Mouse (Mus musculus) CH12.LX (cell line): ENCODE results near the gene B3galt2. TPM values are rescaled to one million over a fixed set of nuclear protein-coding genes. Genes with fewer than 3 reads are reported as not detected.

Source experiments
- DNase-seq: peaks from one replicate; pipeline ENCODE4 v3.0.0-alpha.2; 2013; ENCODE audit errors: extremely low read depth
- H3K27ac ChIP-seq: 2 replicates; pipeline ENCODE4 v1.5.1; 2012; ENCODE audit warnings: low read depth, mild to moderate bottlenecking, control low read depth, moderate library complexity; ENCODE audit not compliant: insufficient read depth
- H3K27me3 ChIP-seq: replicated peaks from 2 replicates; pipeline ENCODE3; 2012; ENCODE audit warnings: inconsistent platforms
- H3K36me3 ChIP-seq, 2 experiments: replicated peaks in 1 of 2; 2 replicates each; pipeline versions ENCODE3 to v1.6.1; 2012; ENCODE audit warnings: inconsistent platforms in 1 of 2, low read length in 1 of 2, mild to moderate bottlenecking in 1 of 2, mixed read lengths in 1 of 2, moderate library complexity in 1 of 2; ENCODE audit not compliant: control insufficient read depth in 1 of 2, insufficient read depth in 1 of 2
- H3K4me1 ChIP-seq, 2 experiments: 2 replicates each; pipeline ENCODE4 v1.6.1; 2012; ENCODE audit warnings: inconsistent platforms in 1 of 2, moderate library complexity in 1 of 2; ENCODE audit not compliant: insufficient read depth in 2 of 2, control insufficient read depth in 1 of 2
- H3K4me2 ChIP-seq: 2 replicates; pipeline ENCODE4 v1.6.1; 2012; ENCODE audit warnings: low read depth, mild to moderate bottlenecking, control low read depth; ENCODE audit not compliant: poor library complexity, insufficient read depth, severe bottlenecking
- H3K4me3 ChIP-seq, 3 experiments: fragments of 150-350 bp in 1 of 3; sonication (generic) in 1 of 3; replicated peaks in 1 of 3; 2 replicates each; pipeline versions ENCODE3 to v1.5.1; 2011 to 2012; ENCODE audit warnings: low read depth in 2 of 3, low read length in 2 of 3, mild to moderate bottlenecking in 2 of 3, moderate library complexity in 2 of 3, control low read depth in 1 of 3, improper control_type of control experiment in 1 of 3, inconsistent platforms in 1 of 3, mixed read lengths in 1 of 3; ENCODE audit not compliant: poor library complexity in 1 of 3
- H3K79me2 ChIP-seq: replicated peaks from 2 replicates; pipeline ENCODE4 v1.6.1; 2012; ENCODE audit warnings: mild to moderate bottlenecking, moderate library complexity; ENCODE audit not compliant: control insufficient read depth, poor library complexity, insufficient read depth, severe bottlenecking; ENCODE audit errors: extremely low read depth
- H3K9ac ChIP-seq: 2 replicates; pipeline ENCODE4 v1.6.1; 2012; ENCODE audit warnings: low read depth, mild to moderate bottlenecking, control low read depth, moderate library complexity; ENCODE audit not compliant: insufficient read depth
- H3K9me3 ChIP-seq: replicated peaks from 2 replicates; pipeline ENCODE3; 2012; ENCODE audit warnings: low read length, inconsistent platforms, mixed read lengths
- BHLHE40 ChIP-seq: IDR thresholded peaks from 2 replicates; pipeline ENCODE4 v1.6.1; 2011; ENCODE audit warnings: mild to moderate bottlenecking, low read depth, low read length, improper control_type of control experiment
- CHD1 ChIP-seq: IDR thresholded peaks from 2 replicates; pipeline ENCODE4 v1.6.1; 2012; ENCODE audit warnings: low read depth, low read length, improper control_type of control experiment, inconsistent platforms
- ELF1 ChIP-seq: IDR thresholded peaks from 2 replicates; pipeline ENCODE4 v1.6.1; 2014; ENCODE audit warnings: low read depth, mild to moderate bottlenecking, inconsistent platforms, low read length, improper control_type of control experiment
- EP300 ChIP-seq: IDR thresholded peaks from 2 replicates; pipeline ENCODE4 v1.6.1; 2011; ENCODE audit warnings: low read length, improper control_type of control experiment
- ETS1 ChIP-seq: conservative IDR thresholded peaks from 2 replicates; pipeline ENCODE4 v1.6.1; 2012; ENCODE audit warnings: low read depth, mild to moderate bottlenecking, inconsistent platforms, low read length, improper control_type of control experiment, moderate library complexity
- GABPA ChIP-seq: IDR thresholded peaks from 2 replicates; pipeline ENCODE4 v1.6.1; 2012; ENCODE audit warnings: low read depth, low read length, improper control_type of control experiment, inconsistent platforms; ENCODE audit not compliant: insufficient replicate concordance
- HCFC1 ChIP-seq: IDR thresholded peaks from 2 replicates; pipeline ENCODE4 v1.6.1; 2012; ENCODE audit warnings: low read depth, mild to moderate bottlenecking, inconsistent platforms, low read length, improper control_type of control experiment
- JUN ChIP-seq: IDR thresholded peaks from 2 replicates; pipeline ENCODE4 v1.6.1; 2011; ENCODE audit warnings: low read depth, mild to moderate bottlenecking, low read length, improper control_type of control experiment, moderate library complexity; ENCODE audit not compliant: insufficient read depth
- JUND ChIP-seq: conservative IDR thresholded peaks from 2 replicates; pipeline ENCODE4 v1.6.1; 2011; ENCODE audit warnings: low read depth, low read length, improper control_type of control experiment
- KAT2A ChIP-seq: IDR thresholded peaks from 2 replicates; pipeline ENCODE4 v1.6.1; 2012; ENCODE audit warnings: low read length, improper control_type of control experiment, inconsistent platforms; ENCODE audit not compliant: insufficient replicate concordance
- MAFK ChIP-seq: IDR thresholded peaks from 2 replicates; pipeline ENCODE4 v1.6.1; 2011; ENCODE audit warnings: low read length, improper control_type of control experiment; ENCODE audit not compliant: insufficient replicate concordance
- MAZ ChIP-seq: IDR thresholded peaks from 2 replicates; pipeline ENCODE4 v1.6.1; 2012; ENCODE audit warnings: low read depth, mild to moderate bottlenecking, inconsistent platforms, low read length, improper control_type of control experiment, moderate library complexity
- MEF2A ChIP-seq: IDR thresholded peaks from 2 replicates; pipeline ENCODE4 v1.6.1; 2014; ENCODE audit warnings: low read depth, mild to moderate bottlenecking, inconsistent platforms, low read length, improper control_type of control experiment, borderline replicate concordance
- MXI1 ChIP-seq: IDR thresholded peaks from 2 replicates; pipeline ENCODE4 v1.6.1; 2011; ENCODE audit warnings: mild to moderate bottlenecking, low read depth, low read length, improper control_type of control experiment
- MYC ChIP-seq: IDR thresholded peaks from 2 replicates; pipeline ENCODE4 v1.6.1; 2011; ENCODE audit warnings: low read depth, mild to moderate bottlenecking, improper control_type of control experiment, low read length
- NELFE ChIP-seq: IDR thresholded peaks from 2 replicates; pipeline ENCODE4 v1.6.1; 2011; ENCODE audit warnings: low read depth, low read length, improper control_type of control experiment
- NRF1 ChIP-seq: IDR thresholded peaks from 2 replicates; pipeline ENCODE4 v1.6.1; 2014; ENCODE audit warnings: low read depth, mild to moderate bottlenecking, inconsistent platforms, low read length, improper control_type of control experiment, moderate library complexity
- PAX5 ChIP-seq: IDR thresholded peaks from 2 replicates; pipeline ENCODE4 v1.6.1; 2012; ENCODE audit warnings: low read length, inconsistent platforms, mixed read lengths
- POLR2A ChIP-seq: IDR thresholded peaks from 2 replicates; pipeline ENCODE4 v1.6.1; 2011; ENCODE audit warnings: low read depth, mild to moderate bottlenecking, improper control_type of control experiment, low read length
- RCOR1 ChIP-seq: conservative IDR thresholded peaks from 2 replicates; pipeline ENCODE4 v1.6.1; 2012; ENCODE audit warnings: low read depth, mild to moderate bottlenecking, inconsistent platforms, low read length, improper control_type of control experiment
- SMC3 ChIP-seq: IDR thresholded peaks from 2 replicates; pipeline ENCODE4 v1.6.1; 2011; ENCODE audit warnings: low read depth, low read length, improper control_type of control experiment
- USF2 ChIP-seq: conservative IDR thresholded peaks from 2 replicates; pipeline ENCODE4 v1.6.1; 2011; ENCODE audit warnings: low read depth, low read length, improper control_type of control experiment
- ZC3H11A ChIP-seq: IDR thresholded peaks from 2 replicates; pipeline ENCODE4 v1.6.1; 2012; ENCODE audit warnings: low read depth, mild to moderate bottlenecking, inconsistent platforms, low read length, improper control_type of control experiment
- ZNF384 ChIP-seq: IDR thresholded peaks from 2 replicates; pipeline ENCODE4 v1.6.1; 2012; ENCODE audit warnings: low read depth, low read length, improper control_type of control experiment, inconsistent platforms
- dilution Hi-C: fragments of 300-500 bp; cut with MboI; formaldehyde crosslinking; loops from 2 replicates; pipeline ENCODE4 v1.14.3; 2020; ENCODE audit warnings: low sequenced_read_pairs; ENCODE audit not compliant: extremely low pct_unique_long_range_greater_than_20kb, extremely low pct_ligation_motif_present
- in situ Hi-C: fragments of 300-500 bp; cut with MboI; formaldehyde crosslinking; loops from 3 replicates; pipeline ENCODE4 v1.14.3; 2019; ENCODE audit warnings: low sequenced_read_pairs, low pct_ligation_motif_present, low pct_unique_long_range_greater_than_20kb, mixed read lengths
- polyA plus RNA-seq: library from polyadenylated mRNA; unstranded; fragments of >175 nt; gene quantifications from 2 replicates; pipeline ENCODE4 v1.2.1, GENCODE M21; 2012; ENCODE audit warnings: low read depth; ENCODE audit not compliant: insufficient read length
- total RNA-seq, 2 experiments: library from RNA; depleted of rRNA; stranded (reverse); fragments of 300-350 nt in 1 of 2; fragments of >200 nt in 1 of 2; gene quantifications; 2 replicates each; pipeline ENCODE4 v1.2.3; 2012 to 2014

Gene B3galt2
- total and polyA plus RNA-seq, 3 experiments, result 0.04 TPM; not detected in 2

DNA sequence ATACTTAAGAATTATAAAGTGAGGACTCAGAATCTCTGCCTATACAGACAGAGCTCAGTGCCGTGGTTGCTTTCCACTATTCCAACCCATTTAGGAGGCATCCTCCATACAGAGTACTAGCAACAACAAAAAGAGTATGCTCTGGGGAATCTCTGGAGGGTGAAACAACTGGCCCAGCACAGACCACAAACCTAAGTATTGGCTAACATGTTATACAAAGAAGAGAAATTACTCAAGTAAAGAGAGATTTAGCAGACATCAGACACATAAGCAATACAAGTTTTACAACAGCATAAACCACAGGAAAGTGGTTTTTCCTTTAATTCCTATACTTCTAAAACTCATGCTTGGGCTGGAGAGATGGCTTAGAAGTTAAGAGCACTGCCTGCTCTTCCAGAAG is 17.8 kb upstream of the B3galt2 start:
- Histone ChIP-seq H3K4me1 (peaks cover 0 to 5% of the 10 kb centered on the region in 2 experiments; a peak in 1 of 4 replicates), H3K9ac (no peak overlapping the region), H3K4me3 (no peak overlapping the region), H3K79me2 (no peaks in the 10 kb centered on the region), H3K27ac (no peak overlapping the region), H3K9me3 (no peaks in the 10 kb centered on the region), H3K36me3 (peaks cover 14 to 38% of the 10 kb centered on the region in 2 experiments), H3K4me2 (no peak overlapping the region), H3K27me3 (no peaks in the 10 kb centered on the region)
- in situ Hi-C loops, result no loop called here
- dilution Hi-C loops, result no loop called here
- no peak for DNase-seq
- TF ChIP-seq POLR2A (no peak), HCFC1 (no peak), MEF2A (no peak)

- Histone ChIP-seq H3K4me3 (no peak overlapping the region), H3K4me2 (no peak overlapping the region), H3K27me3 (no peaks in the 10 kb centered on the region), H3K9me3 (no peaks in the 10 kb centered on the region), H3K9ac (no peak overlapping the region), H3K79me2 (no peaks in the 10 kb centered on the region; the same call in 1 of the 2 replicates), H3K36me3 (peaks cover 8 to 22% of the 10 kb centered on the region in 2 experiments), H3K27ac (no peak overlapping the region), H3K4me1 (peaks cover 0 to 9% of the 10 kb centered on the region in 2 experiments; a peak in 2 of 4 replicates)
- in situ Hi-C loops (no loop called here), dilution Hi-C loops (no loop called here)
- TF ChIP-seq SMC3 (no peak), ETS1 (no peak), ELF1 (no peak), RCOR1 (no peak), USF2 (no peak), NRF1 (no peak), MAFK (no peak)
- DNase-seq, result no peak
Observed at GRCm38 (mm10) chr1:143631337-143631736, 9.1 kb upstream of the B3galt2 start.

GRCm38 (mm10) chr1:143632361-143632760 is 8.1 kb upstream of the B3galt2 start:
- TF ChIP-seq ZC3H11A (no peak), MXI1 (no peak), GABPA (no peak), KAT2A (no peak), EP300 (no peak), CHD1 (no peak), JUN (no peak), MYC (no peak), HCFC1 (no peak), SMC3 (no peak), MAFK (no peak), PAX5 (no peak), JUND (no peak), NELFE (no peak), MEF2A (no peak), ETS1 (no peak), ZNF384 (no peak), MAZ (no peak), BHLHE40 (no peak)
- TF ChIP-seq, all 38 proteins: peak for 0
- in situ Hi-C loops (no loop called here), dilution Hi-C loops (no loop called here)
- Histone ChIP-seq H3K9me3 (no peaks in the 10 kb centered on the region), H3K4me1 (peaks cover 0 to 9% of the 10 kb centered on the region in 2 experiments; a peak in 2 of 4 replicates), H3K27ac (no peak overlapping the region), H3K27me3 (no peaks in the 10 kb centered on the region), H3K36me3 (peaks cover 0 to 17% of the 10 kb centered on the region in 2 experiments), H3K4me3 (no peak overlapping the region), H3K79me2 (no peaks in the 10 kb centered on the region; the same call in 1 of the 2 replicates), H3K4me2 (no peak overlapping the region), H3K9ac (no peak overlapping the region)
- DNase-seq, result no peak
